Comparison of ENCODE assay signal across 18 mouse cellular contexts in genomic region chr5:140722121-140722520, GRCm38 (mm10).
"Had no signal": no experiment of that assay in that cellular context is flagged by ENCODE, and none has a peak within 500 bp of the region (broad histone marks: within the 10 kb centered on the region; RNA-seq: fewer than 3 reads in every experiment).

No protein-coding gene starts in this region.

- H3K27me3 ChIP-seq: lung, embryonic 15.5 days; midbrain, embryonic 12.5 days; neural tube, embryonic 12.5 days; stomach, embryonic 15.5 days had no signal

- ATAC-seq: liver, postnatal 0 days; midbrain, embryonic 16.5 days had no signal

- H3K4me2 ChIP-seq: liver, embryonic 15.5 days; lung, embryonic 15.5 days; midbrain, embryonic 12.5 days; neural tube, embryonic 12.5 days; stomach, embryonic 15.5 days had no signal

- H3K4me1 ChIP-seq: liver, embryonic 15.5 days; lung, embryonic 15.5 days; midbrain, embryonic 10.5 days; stomach, embryonic 15.5 days had no signal

- H3K9ac ChIP-seq: liver, embryonic 15.5 days; liver, postnatal 0 days; lung, embryonic 15.5 days; midbrain, embryonic 12.5 days; neural tube, embryonic 12.5 days; stomach, embryonic 15.5 days had no signal

- H3K9me3 ChIP-seq: liver, embryonic 15.5 days; lung, embryonic 15.5 days; midbrain, embryonic 10.5 days; midbrain, embryonic 12.5 days; neural tube, embryonic 12.5 days; stomach, embryonic 15.5 days had no signal

- DNase-seq: liver, postnatal 0 days; lung, adult 2 months; lung, postnatal 10 days; lung, postnatal 36 days; midbrain, embryonic 14.5 days; right cerebral cortex, postnatal 14 days; thymus, adult 2 months; thymus, postnatal 25 days; thymus, postnatal 4 days had no signal

- H3K4me3 ChIP-seq: liver, embryonic 15.5 days; lung, embryonic 15.5 days; midbrain, embryonic 10.5 days; midbrain, embryonic 12.5 days; neural tube, embryonic 12.5 days; stomach, embryonic 15.5 days had no signal

- H3K27ac ChIP-seq: liver, embryonic 15.5 days; lung, embryonic 15.5 days; macrophage; midbrain, embryonic 10.5 days; midbrain, embryonic 12.5 days; neural tube, embryonic 12.5 days; stomach, embryonic 15.5 days; stomach, postnatal 0 days had no signal
